Mouse (Mus musculus) left cerebral cortex, adult 18-20 months (tissue): ENCODE results near the gene Lmbrd1. TPM values are rescaled to one million over a fixed set of nuclear protein-coding genes. Genes with fewer than 3 reads are reported as not detected.
"Not testable (repeated sequence)": the region's sequence is repeated elsewhere in the genome, so short reads cannot be mapped to it uniquely, and the experiment has no call there.

Experiments used
- DNase-seq, 2 experiments: peaks; one replicate each; pipeline ENCODE4 v3.0.0; 2021 to 2022; ENCODE audit warnings: low spot score in 2 of 2, mixed read lengths in 1 of 2
- total RNA-seq, 2 experiments: library from RNA; stranded (reverse); gene quantifications; 2 replicates each; pipeline ENCODE4 v1.2.3; 2021

Gene Lmbrd1
- total RNA-seq, 2 experiments from 2014 or later = 143 to 145 TPM

- no peak for DNase-seq
Measured at GRCm38 (mm10) chr1:24719621-24720020, 41.2 kb downstream of the Lmbrd1 start.

DNA sequence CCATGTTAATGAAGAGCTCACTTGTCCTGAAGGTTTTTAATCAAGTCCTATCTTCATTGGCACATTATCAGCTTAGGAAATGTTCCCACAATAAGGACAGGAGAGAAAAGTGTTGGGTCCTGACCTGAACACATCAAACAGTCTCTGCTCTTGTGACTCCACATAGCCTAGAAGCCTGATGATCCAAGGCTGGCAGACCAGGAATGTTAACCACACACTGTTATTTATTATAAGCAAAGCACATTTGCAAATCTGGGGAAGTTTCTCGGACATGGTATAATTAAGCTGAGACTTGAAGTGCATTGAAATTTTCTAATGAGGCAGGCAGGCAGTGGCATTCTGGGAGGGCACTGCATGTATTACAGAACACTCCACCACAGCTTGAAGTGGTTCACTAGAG, 41.8 kb downstream of the Lmbrd1 start:
- DNase-seq = no peak

DNA sequence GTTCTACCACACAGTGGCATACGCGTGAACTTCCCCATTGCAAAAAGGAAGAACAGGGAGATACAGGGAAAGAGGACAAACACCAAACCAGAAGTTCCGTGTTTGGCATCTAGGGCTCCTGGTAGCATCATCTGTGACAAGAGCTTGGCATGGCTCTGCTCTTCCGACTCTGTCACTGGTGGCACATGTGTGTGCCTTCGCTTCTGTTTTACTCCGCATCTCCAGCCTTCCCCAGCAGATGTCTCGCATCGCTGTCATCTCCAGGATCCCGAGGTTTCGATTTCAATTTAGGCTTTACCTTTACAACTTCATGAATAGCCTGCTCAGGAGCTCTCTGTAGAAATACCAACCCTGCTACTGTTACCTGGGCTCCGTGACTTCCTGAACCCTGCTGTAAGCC, 51.4 kb downstream of the Lmbrd1 start:
- no peak for DNase-seq

DNA sequence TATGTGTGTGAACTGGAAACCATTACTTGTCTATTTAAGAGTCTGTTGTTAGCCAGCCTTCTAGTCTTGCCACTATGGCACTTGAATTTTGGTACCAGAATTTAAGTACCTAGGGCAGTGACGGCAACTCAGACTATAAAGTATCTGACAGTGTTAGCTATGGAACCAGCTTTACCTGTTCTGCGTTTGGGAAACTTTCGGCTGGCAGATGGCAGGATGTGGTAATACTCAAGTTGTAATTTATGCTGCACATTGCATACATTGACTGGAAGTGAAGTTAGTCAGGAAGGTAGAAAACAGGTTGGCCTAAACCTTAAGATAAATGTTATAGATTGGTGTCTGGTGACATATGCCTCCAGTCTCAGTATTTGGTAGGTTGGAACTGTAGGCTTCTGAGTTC, 53.9 kb downstream of the Lmbrd1 start:
- DNase-seq = no peak

DNA sequence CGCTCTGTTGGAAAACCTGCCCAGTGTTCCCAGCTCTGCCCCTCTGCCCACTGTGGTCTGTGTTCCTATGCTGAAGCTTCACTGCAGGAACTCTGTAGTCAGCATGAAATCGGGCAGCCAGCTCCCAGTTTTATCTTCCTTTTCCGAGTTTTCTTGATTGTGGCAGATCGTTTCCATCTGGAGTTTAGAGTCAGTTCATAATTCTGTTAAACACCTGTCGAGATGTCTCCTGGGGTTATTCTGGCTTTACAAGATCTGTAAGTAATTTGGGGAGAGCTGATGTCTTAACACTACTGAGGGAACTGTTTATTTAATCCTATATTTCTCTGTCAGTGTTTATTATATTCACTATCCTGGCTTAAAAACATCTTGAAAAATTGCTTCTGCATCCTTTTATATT, 56.4 kb downstream of the Lmbrd1 start:
- no peak for DNase-seq

GRCm38 (mm10) chr1:24740903-24741302, 62.5 kb downstream of the Lmbrd1 start:
- no peak for DNase-seq

- DNase-seq = no peak
Measured at GRCm38 (mm10) chr1:24741552-24741951, 63.1 kb downstream of the Lmbrd1 start.

GRCm38 (mm10) chr1:24743191-24743924, 64.9 kb downstream of the Lmbrd1 start:
- no peak for DNase-seq

- DNase-seq = no peak
Measured at GRCm38 (mm10) chr1:24752715-24753114, 74.3 kb downstream of the Lmbrd1 start.

DNA sequence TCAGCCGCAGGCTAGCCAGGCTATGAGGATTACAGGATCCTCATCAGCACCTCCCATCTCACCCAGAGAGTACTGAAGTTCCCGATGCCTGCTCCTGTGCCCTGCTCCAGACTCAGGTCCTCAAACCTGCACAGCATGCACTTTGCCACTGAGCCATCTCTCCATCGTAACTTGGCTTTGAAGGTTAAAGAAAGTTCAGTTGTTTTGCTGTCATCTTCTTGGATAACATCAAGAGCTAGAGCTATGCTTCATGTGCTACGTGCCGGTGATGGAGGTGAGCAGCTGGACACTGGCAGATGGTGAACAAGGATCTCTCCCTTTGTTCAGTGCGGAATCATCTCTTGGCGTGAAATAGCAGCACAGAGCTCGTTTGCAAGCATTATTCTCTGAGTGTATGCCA, 80.1 kb downstream of the Lmbrd1 start:
- no peak for DNase-seq

- DNase-seq = no peak
Measured at GRCm38 (mm10) chr1:24766466-24766865, 88.0 kb downstream of the Lmbrd1 start.

- not testable (repeated sequence) for DNase-seq
Measured at GRCm38 (mm10) chr1:24767197-24767596, 88.8 kb downstream of the Lmbrd1 start.

DNA sequence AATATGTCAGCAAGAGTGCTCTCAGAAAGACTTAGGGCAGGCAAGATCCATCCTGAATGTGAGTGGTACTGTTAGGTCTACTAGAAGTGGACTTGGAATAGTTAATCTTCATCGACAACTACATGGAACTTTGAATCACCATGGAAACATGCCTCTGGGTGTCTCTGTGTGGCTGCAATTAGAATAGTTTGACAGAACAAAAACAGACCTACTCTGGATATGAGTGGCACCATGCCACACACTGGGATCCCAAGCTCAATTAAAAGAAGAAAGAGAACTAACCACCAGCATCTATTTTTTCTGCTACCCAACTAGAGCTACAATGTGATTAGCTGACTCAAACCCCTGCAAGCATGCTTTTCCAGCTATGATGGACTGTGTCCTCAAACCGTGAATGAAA, 95.2 kb downstream of the Lmbrd1 start:
- no peak for DNase-seq

- DNase-seq = no peak
Measured at GRCm38 (mm10) chr1:24776576-24776975, 98.1 kb downstream of the Lmbrd1 start.

GRCm38 (mm10) chr1:24793168-24793567, 114.7 kb downstream of the Lmbrd1 start:
- DNase-seq = no peak

- DNase-seq = not testable (repeated sequence)
Measured at GRCm38 (mm10) chr1:24807971-24808370, 129.5 kb downstream of the Lmbrd1 start.

Other genes with a start within 250 kb of the Lmbrd1 start
- 10 to 100 TPM; 25.5 to 28.9 TPM for gene Col19a1, start 91.2 kb upstream of the Lmbrd1 start, total RNA-seq